Mouse (Mus musculus) small intestine, adult 2 months (tissue): ENCODE measurements around the gene Olfr122.

Experiments
- CTCF ChIP-seq: fragments of 200-500 bp; IDR thresholded peaks from 2 replicates; pipeline ENCODE4 v1.5.1; 2012; ENCODE audit warnings: low read depth, mild to moderate bottlenecking, control low read depth, inconsistent platforms, low read length, moderate library complexity, mixed read lengths; ENCODE audit not compliant: insufficient replicate concordance, insufficient read length; ENCODE audit errors: extremely low read depth
- POLR2A ChIP-seq: fragments of 200-500 bp; IDR thresholded peaks from 2 replicates; pipeline ENCODE4 v1.6.1; 2012; ENCODE audit warnings: low read depth, mild to moderate bottlenecking, control low read depth, inconsistent platforms, low read length, moderate library complexity

DNA sequence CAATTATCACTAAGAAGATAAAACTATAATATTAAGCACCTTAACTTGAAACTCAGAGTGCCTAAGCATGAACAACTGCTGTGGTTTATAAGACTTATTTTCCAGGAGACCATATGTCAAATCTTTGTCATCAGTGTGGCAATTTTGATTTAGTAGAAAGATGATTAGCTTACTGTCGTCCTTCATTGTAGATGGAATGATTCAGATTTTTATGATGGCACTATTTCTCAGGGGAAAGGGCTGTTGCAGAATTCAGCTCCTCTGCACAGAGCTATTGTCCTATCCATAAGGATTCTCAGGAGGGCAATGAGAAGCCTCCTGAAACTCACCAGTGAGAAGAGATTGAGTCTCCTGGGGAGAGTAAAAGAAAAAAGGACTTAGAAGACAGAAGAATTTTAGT, 46.9 kb upstream of the Olfr122 start, which contains the start of gene Olfr120:
- TF ChIP-seq CTCF (no peak), POLR2A (no peak)
